Mouse (Mus musculus) mesoderm, embryonic 11.5 days (tissue): ENCODE data around the gene Kcnb1.

Experiments
- DNase-seq: peaks from one replicate; pipeline ENCODE4 v3.0.0-alpha.2; 2012; ENCODE audit warnings: low read depth, low spot score

Gene Kcnb1

GRCm38 (mm10) chr2:167190076-167190399 is at the start of gene Kcnb1:
Gene Kcnb1, minus strand, starts transcription at chr2:167190155.
- DNase-seq = peak; percentile 74

GRCm38 (mm10) chr2:167239262-167239661 is 49.3 kb upstream of the Kcnb1 start:
- DNase-seq = peak; percentile 55

- DNase-seq = no peak
Measured at GRCm38 (mm10) chr2:167237224-167237623, 47.3 kb upstream of the Kcnb1 start.

GRCm38 (mm10) chr2:167236174-167236573 is 46.2 kb upstream of the Kcnb1 start:
- no peak for DNase-seq

- DNase-seq = no peak
Measured at GRCm38 (mm10) chr2:167235338-167236018, 45.5 kb upstream of the Kcnb1 start.

GRCm38 (mm10) chr2:167233771-167234170 is 43.8 kb upstream of the Kcnb1 start:
- no peak for DNase-seq

GRCm38 (mm10) chr2:167233009-167233335 is 43.0 kb upstream of the Kcnb1 start:
- no peak for DNase-seq

- no peak for DNase-seq
Measured at GRCm38 (mm10) chr2:167232132-167233008, 42.4 kb upstream of the Kcnb1 start.

GRCm38 (mm10) chr2:167230554-167230953 is 40.6 kb upstream of the Kcnb1 start:
- no peak for DNase-seq

GRCm38 (mm10) chr2:167224937-167225336 is 35.0 kb upstream of the Kcnb1 start:
- no peak for DNase-seq

- DNase-seq = no peak
Measured at GRCm38 (mm10) chr2:167224194-167224593, 34.2 kb upstream of the Kcnb1 start.

- DNase-seq = peak; percentile 85
Measured at GRCm38 (mm10) chr2:167222152-167222551, 32.2 kb upstream of the Kcnb1 start.

- DNase-seq = no peak
Measured at GRCm38 (mm10) chr2:167221159-167221845, 31.3 kb upstream of the Kcnb1 start.

- DNase-seq = no peak
Measured at GRCm38 (mm10) chr2:167220736-167221135, 30.8 kb upstream of the Kcnb1 start.

GRCm38 (mm10) chr2:167219154-167219775 is 29.3 kb upstream of the Kcnb1 start:
- peak; percentile 89 for DNase-seq

- no peak for DNase-seq
Measured at GRCm38 (mm10) chr2:167213666-167214065, 23.7 kb upstream of the Kcnb1 start.

GRCm38 (mm10) chr2:167213076-167213475 is 23.1 kb upstream of the Kcnb1 start:
- no peak for DNase-seq

GRCm38 (mm10) chr2:167212551-167212950 is 22.6 kb upstream of the Kcnb1 start:
- no peak for DNase-seq

- no peak for DNase-seq
Measured at GRCm38 (mm10) chr2:167212089-167212488, 22.1 kb upstream of the Kcnb1 start.

- DNase-seq = no peak
Measured at GRCm38 (mm10) chr2:167209900-167210299, 19.9 kb upstream of the Kcnb1 start.

- DNase-seq = no peak
Measured at GRCm38 (mm10) chr2:167208984-167209383, 19.0 kb upstream of the Kcnb1 start.
